Mouse (Mus musculus) right cerebral cortex, adult 2 months (tissue): ENCODE data around the gene Pcdh9.
A peak's percentile ranks its signal among the peaks of the same experiment; 100 is the strongest.

Experiments used
- DNase-seq, 2 experiments: peaks; one replicate each; pipeline ENCODE4 v3.0.0; 2021 to 2022; ENCODE audit warnings: low spot score in 2 of 2

Gene Pcdh9

GRCm38 (mm10) chr14:93561577-93561976, 328.9 kb downstream of the Pcdh9 start:
- DNase-seq: no peak

DNA sequence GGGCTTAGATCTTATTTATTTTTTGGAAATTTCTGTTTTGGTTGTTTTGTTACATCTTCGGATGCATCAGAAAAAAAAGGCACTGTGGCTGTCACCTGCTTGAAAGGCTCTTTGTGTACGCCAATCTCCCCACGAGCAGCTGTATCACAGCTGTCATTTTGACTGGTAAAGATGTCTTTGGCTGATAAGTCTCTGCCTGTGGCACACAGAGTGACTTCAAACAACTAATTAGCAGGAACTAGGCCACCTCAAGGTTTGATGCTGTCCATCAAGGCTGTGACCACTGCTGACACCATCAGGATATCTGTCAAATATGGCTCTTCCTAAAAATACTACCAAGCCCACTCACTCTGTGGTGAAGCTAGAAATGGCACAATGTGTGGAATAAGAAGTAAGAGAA, 336.7 kb downstream of the Pcdh9 start:
- no peak for DNase-seq

DNA sequence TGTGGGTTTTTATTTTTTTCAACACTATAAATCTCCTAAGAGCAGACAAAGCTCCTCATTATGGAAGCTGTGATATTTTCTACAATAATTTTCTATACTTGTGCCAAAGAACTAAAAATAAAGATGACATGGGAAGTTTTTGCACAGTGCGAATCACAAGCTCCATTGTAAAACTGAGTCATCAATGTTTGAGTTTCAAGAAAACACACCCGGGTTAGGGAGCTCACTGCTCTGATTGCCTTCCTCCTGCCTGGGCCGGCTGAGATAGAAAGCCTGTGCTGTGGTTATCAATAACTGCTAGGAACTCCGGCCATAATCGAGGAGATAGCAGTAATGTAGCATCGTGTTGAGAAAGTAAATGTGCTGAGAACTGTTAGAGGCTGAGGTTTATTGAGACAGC, 344.9 kb downstream of the Pcdh9 start:
- DNase-seq: peak in 1 of 2 experiments; percentile 39

DNA sequence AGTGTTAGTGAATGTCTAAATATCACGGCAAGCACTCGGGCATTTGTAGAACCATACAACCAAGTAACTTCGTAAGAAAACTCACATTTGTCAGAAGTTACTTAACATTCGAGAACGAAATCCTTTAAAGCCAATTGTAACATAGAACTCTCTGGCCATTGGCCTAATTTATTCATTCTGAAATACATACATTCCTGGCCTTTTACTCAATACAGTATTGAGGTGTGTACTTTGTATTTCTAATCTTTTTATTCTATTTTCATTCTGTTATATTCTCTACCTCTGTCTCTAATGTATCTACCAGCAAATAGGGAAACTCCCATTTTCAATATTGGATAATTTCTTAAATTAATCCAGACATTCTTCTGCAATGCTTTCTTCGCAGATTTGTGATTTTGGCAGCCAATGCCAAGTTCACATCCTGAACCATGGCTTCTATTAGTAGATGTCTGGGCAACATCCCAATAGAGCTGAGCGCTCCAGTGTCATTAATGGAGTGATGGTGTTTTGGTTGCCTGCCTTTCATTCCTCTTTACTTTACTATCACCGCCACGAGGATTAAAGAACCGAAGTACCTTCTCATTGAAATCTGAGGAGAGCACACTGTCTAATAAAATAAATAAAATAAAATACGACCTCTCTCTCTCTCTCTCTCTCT, 346.4 kb downstream of the Pcdh9 start:
- DNase-seq: no peak

GRCm38 (mm10) chr14:93543561-93543960, 346.9 kb downstream of the Pcdh9 start:
- DNase-seq: peak; percentile 30 to 55

DNA sequence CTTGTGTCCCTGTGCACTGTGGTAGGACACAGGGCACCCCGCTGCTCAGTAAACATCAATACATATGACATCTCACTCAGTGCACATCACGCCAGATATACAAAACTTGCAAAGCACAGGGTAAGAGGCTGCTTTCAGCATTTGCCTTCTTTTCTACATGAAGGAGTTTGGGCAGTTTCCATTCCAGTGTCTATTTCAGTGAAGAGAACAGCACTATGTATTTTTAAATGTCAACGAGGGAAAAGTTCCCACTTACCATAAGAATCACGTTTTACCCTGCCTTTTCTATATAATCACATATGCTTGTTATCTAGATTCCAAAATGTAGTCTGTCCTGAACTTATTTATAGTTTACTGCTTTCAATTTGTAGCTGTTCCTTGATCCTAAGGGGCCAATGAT, 355.6 kb downstream of the Pcdh9 start:
- no peak for DNase-seq

DNA sequence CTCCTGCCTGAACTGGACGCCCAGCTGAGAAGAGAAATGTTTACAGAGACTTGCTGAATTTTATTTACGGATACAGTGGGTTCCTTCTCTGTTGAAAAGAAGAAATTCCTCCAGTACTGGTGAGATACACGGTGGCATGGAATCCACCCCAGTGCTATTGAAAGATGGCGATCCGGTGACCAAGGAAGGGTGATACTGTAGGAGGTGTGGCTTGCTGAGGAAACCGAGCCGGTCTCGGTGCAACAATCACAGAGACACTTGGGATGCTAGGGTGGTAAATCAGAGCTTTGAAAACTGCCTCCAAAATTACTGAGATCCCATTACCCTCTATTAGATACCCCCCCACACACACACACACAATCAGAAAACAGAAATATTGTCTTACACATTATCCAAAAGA, 367.0 kb downstream of the Pcdh9 start:
- DNase-seq: no peak

GRCm38 (mm10) chr14:93520166-93520565, 370.3 kb downstream of the Pcdh9 start:
- no peak for DNase-seq

GRCm38 (mm10) chr14:93516679-93517078, 373.8 kb downstream of the Pcdh9 start:
- no peak for DNase-seq

DNA sequence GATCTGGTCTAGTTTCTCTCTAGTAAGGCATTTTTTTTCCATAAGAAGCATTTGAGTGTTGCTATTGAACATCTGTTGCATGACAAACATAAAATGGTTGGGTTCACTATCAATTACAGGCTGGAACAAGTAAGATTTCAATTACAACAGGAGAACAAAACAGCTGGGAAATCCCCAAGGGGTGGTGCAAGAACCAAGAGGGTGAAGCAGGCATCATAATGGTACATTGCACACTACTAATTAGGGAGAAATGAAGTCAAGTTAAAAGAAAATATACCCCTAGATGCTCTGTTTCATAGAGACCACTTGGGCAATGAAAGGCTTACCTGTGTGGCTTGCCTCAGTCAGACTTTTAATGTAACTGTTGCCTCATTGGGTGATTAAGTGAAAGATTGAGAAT, 384.4 kb downstream of the Pcdh9 start:
- no peak for DNase-seq

DNA sequence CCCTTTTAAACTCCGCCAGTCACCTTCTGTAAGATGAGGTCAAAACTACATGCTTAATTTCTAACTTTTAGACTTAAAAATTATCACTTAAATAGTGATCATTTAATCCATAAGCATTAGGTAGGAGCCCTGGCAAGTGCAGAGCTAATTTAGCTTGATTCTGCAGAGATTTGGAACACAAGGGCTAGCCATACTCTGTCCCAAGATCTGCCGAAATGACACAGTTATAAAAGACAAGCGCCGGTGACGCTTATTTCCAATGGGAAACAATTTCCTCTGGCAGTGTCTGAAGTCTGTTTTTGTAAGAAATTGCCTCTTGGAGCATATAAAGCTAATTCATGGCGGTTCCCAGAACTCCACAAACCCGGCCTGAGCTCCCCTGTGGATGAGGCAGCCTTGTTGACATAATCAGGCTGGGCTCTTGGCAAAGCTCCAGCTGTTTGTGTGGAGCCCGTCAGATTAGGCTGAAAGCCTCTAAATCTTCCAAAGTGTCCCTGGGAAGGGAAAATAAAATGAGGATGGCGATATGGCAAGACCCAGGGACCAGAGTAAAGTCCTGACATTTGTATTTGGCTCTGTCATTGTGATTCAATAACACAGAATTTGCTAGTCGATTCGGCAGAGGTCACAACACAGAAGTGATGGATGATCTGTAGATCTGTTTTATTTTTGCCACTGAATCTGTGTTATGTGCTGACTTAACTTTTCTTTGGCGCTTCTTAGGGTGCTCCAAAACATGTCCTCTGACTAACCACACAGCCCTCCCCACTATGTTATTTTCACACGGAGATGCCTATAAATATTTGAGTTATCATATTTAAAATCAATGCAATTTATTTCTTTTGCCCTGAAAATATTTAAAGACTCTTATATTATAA, 391.4 kb downstream of the Pcdh9 start:
- peak; percentile 41 to 57 for DNase-seq

- DNase-seq: no peak
Observed at GRCm38 (mm10) chr14:93474991-93475390, 415.5 kb downstream of the Pcdh9 start.

DNA sequence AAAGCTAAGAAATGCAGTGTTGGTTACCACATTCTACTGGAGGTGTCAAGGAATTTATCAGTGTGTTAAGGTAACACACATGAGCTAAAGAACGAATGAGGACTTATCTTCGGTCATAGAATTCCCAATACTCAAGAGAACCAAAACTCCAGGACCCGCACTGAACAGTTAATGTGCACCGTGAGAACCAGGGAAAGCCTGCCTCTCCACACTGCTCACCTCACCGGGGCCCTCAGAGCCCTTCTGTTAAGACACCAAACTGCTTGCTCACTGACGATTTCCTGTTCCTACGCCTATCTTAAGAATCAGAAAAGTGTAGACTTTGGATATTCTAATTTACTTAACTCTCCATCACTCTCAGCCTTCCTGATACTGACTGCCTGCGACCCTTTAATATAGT, 418.0 kb downstream of the Pcdh9 start:
- DNase-seq: no peak

DNA sequence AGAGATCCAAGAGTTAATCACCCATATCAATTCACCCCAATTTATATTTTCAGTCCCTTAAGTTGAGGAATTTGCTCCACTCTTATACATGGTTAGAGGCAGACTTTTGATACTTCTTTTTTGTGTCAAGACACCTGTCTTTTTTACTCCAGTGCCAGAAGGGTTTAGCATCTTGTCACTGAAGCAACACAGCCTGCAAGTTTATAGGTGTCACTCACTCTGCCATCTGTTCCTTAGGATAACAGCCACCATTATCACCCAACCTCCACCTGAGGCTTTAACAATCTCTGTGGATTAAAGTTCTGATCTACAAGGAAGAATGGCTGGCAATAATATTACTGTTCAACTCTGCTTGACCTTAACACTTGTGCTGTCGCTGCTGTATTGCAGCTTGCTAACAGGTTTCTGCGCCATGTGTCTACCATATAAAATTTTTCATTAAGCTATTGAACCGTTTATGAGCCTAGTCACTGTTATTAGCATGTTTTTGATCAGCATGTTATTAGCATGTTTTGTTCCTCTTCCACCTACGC, 427.1 kb downstream of the Pcdh9 start:
- no peak for DNase-seq

DNA sequence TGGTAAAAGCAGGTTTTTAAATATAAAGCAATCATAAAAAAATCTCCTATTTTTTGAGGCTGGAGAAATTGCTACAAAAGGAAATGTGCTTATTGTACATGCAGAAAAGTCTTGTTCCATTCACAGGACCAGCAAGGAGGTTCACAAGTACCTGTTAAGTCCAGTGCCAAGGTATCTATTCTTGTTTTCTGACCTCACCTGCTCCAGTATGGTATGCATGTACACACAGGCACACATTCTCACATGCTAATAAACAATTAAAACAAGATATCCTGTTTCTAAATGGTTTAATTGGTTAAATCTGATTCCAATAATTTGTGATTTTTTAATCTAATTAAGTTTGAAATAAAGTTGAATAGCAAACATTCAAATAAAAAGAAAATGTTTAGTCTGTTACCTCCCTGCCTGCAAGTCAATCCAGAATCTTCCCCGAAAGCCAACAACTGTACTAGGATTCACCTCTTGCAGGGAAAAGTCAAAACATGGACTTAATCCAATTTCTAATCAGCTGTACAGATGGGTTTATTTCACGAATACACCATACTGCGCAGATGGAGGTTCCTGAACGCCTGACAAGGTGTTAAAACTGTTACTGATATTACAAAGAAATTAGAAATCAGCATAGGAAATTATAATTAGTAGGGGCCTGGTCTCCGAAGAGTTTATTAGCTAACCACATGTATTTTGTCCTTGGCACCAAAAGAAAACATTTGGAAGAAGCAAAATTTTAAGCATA, 439.4 kb downstream of the Pcdh9 start:
- no peak for DNase-seq

GRCm38 (mm10) chr14:93441852-93442251, 448.6 kb downstream of the Pcdh9 start:
- DNase-seq: no peak

- no peak for DNase-seq
Observed at GRCm38 (mm10) chr14:93437226-93437625, 453.3 kb downstream of the Pcdh9 start.

- DNase-seq: peak; percentile 33 to 34
Observed at GRCm38 (mm10) chr14:93416752-93417151, 473.7 kb downstream of the Pcdh9 start.

- no peak for DNase-seq
Observed at GRCm38 (mm10) chr14:93415496-93415895, 475.0 kb downstream of the Pcdh9 start.

GRCm38 (mm10) chr14:93409314-93409713, 481.2 kb downstream of the Pcdh9 start:
- no peak for DNase-seq

- no peak for DNase-seq
Observed at GRCm38 (mm10) chr14:93407747-93408146, 482.7 kb downstream of the Pcdh9 start.

DNA sequence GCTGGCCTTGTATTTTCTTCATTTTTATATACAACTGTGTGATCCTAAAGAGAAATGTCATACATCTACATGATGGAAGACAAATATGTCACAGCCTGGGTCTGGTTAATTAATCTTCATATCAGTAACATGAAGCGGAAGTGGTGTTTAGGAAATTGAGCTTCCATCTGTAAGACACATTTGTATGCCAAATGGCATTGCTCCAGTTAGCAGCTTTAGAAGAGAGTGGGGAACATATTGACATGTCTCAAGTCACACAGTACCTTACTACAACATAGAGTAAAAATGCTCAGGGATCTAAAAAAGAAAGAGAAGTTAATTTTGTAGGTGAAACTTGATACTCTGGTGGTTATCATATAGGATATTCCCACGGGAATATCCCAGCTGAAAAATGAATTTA, 505.4 kb downstream of the Pcdh9 start:
- no peak for DNase-seq
